Mouse (Mus musculus): ENCODE results near the gene Rsph1. TPM values are rescaled to one million over a fixed set of nuclear protein-coding genes. Genes with fewer than 3 reads are reported as not detected.

Gene Rsph1
- polyA plus RNA-seq, 1 experiment from 2014 or later, result 1.3 TPM

DNA sequence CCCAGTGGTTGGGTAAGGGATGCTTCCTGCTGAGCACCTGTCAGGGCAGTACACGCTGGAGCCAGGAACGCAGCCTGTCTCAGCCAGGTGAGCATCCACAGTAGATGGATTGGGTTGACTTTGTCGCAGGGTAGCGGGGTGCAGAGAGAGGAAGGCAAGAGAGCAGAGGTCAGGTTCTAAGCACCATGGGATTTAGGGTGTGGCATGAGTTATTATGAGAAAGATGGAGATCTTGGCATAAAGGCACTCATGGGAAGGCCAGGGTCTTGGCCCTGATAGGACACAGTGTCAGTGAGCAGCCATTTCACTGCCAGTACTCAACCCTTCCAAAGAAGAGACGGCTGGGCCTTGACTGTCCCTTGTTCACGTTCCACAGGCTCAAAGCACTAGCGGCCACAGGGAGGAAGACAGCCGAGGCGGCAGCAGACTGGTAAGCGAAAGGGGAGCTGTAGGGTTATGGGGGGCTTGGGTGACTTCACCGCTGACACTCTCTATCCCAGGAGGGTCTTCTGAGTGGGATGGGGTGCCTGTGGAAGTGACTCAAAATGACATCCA is 67.7 kb downstream of the Rsph1 start:
- no peak for TF ChIP-seq CTCF (IDR thresholded peaks at IDR 0.05; ENCODE audit: low read depth)

DNA sequence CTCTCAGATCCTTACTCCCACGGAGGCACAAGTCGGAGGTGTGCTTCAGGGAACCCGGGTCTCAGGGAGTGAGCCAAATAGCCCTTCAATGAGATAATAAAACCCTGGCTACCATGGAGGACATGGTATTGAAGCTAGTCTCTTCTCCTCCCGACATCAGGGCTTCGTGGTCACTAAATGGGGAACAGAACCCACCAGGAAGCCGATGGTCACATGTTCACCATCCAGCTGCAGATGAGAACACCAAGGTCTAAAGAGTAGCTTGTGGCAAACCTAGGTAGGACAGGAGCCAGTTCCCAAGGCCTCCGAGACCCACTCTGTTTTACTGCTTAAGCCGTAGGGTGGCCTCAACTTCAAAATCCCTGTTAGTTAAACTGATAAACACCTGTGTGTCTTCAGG is 68.5 kb downstream of the Rsph1 start:
- no peak overlapping the region for H3K4me2 ChIP-seq (ENCODE audit: low read length)
- H3K4me1 ChIP-seq (replicated peaks; ENCODE audit: insufficient read depth, low read length), result no peaks in the 10 kb centered on the region
- no peak for ATAC-seq (replicated peaks; ENCODE audit: low FRiP score, low read depth)
- WGBS, result 70% methylated on average over 8 of the region's 8 CpGs
- no peak for TF ChIP-seq CTCF (IDR thresholded peaks at IDR 0.05; ENCODE audit: low read depth)
- H3K9me3 ChIP-seq (replicated peaks; ENCODE audit: low read length), result no peaks in the 10 kb centered on the region
- DNase-seq (ENCODE audit: low spot score), result no peak
- no peaks in the 10 kb centered on the region for H3K27me3 ChIP-seq (ENCODE audit: insufficient read depth, low read length)
- no peak overlapping the region for H3K4me3 ChIP-seq (replicated peaks; ENCODE audit: low read depth, low read length)
- H3K27ac ChIP-seq, result no peak overlapping the region
- H3K9ac ChIP-seq (ENCODE audit: low read depth, low read length), result no peak overlapping the region
- no peaks in the 10 kb centered on the region for H3K36me3 ChIP-seq (ENCODE audit: insufficient read depth, low read length)

More for the DNA sequence above, 67.7 kb downstream of the Rsph1 start:
- H3K9ac ChIP-seq (ENCODE audit: low read depth, low read length), result no peak overlapping the region
- DNase-seq (ENCODE audit: low spot score) (no peak), ATAC-seq (replicated peaks; ENCODE audit: low FRiP score, low read depth) (no peak)
- no peak overlapping the region for H3K4me2 ChIP-seq (ENCODE audit: low read length)
- no peaks in the 10 kb centered on the region for H3K27me3 ChIP-seq (ENCODE audit: insufficient read depth, low read length)
- H3K36me3 ChIP-seq (ENCODE audit: insufficient read depth, low read length), result no peaks in the 10 kb centered on the region
- no peaks in the 10 kb centered on the region for H3K9me3 ChIP-seq (replicated peaks; ENCODE audit: low read length)
- H3K4me3 ChIP-seq (replicated peaks; ENCODE audit: low read depth, low read length), result no peak overlapping the region
- H3K27ac ChIP-seq, result no peak overlapping the region
- 92% methylated on average over 11 of the region's 11 CpGs for WGBS
- no peaks in the 10 kb centered on the region for H3K4me1 ChIP-seq (replicated peaks; ENCODE audit: insufficient read depth, low read length)

DNA sequence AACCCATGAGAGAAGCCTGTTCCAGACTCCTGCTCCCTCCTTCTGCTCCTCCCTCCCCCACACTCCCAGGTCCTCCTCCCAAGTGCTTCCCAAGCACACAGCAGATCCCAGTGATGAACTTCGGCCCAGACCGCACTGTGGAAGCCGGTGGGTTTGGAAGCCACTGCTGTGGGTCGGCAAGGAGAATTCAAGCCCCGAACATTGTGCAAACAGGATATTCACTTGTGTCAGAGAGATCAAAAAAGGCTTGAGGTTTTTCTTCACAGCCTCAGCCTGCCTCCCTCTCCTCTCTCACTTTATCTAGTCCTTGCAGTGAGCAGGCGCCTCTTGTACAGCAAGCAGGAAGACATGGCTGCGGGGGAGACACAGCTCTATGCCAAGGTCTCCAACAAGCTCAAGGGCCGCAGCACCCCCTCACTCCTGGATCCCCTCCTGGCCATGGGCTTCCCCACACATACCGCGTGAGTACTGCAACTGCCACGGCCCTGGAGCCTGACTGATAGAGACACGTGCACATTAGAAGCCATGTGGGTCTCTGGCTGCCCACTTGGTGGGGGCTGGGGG is 69.3 kb downstream of the Rsph1 start, which contains the start of gene Ubash3a:
TSS of gene Ubash3a (plus strand) at position 103 of the 564 bp plus-strand sequence.
- ATAC-seq (replicated peaks; ENCODE audit: low FRiP score, low read depth), result no peak
- H3K4me2 ChIP-seq (ENCODE audit: low read length), result no peak within 1 kb of the TSS
- WGBS, result 49% methylated on average over 12 of the region's 12 CpGs
- no peaks in the 10 kb centered on the region for H3K27me3 ChIP-seq (ENCODE audit: insufficient read depth, low read length)
- no peaks in the 10 kb centered on the region for H3K36me3 ChIP-seq (ENCODE audit: insufficient read depth, low read length)
- H3K27ac ChIP-seq, result no peak within 1 kb of the TSS
- H3K4me3 ChIP-seq (replicated peaks; ENCODE audit: low read depth, low read length), result no peak within 1 kb of the TSS
- H3K4me1 ChIP-seq (replicated peaks; ENCODE audit: insufficient read depth, low read length), result no peaks in the 10 kb centered on the region
- no peak for DNase-seq (ENCODE audit: low spot score)
- H3K9ac ChIP-seq (ENCODE audit: low read depth, low read length), result no peak within 1 kb of the TSS
- no peaks in the 10 kb centered on the region for H3K9me3 ChIP-seq (replicated peaks; ENCODE audit: low read length)
- no peak for TF ChIP-seq CTCF (IDR thresholded peaks at IDR 0.05; ENCODE audit: low read depth)

Other genes starting within 250 kb of the Rsph1 start
- 8.5 and 8.8 TPM in 2 replicates for gene Abcg1, start 219.7 kb downstream of the Rsph1 start, polyA plus RNA-seq (2015; fragmentation: Nextera tagmentation; extraction: Ambion mirVana)
- gene Tff3, start 147.7 kb downstream of the Rsph1 start, polyA plus RNA-seq (2015; fragmentation: Nextera tagmentation; extraction: Ambion mirVana), result 0.52 and 1.1 TPM in 2 replicates
- gene Tff2, start 133.1 kb downstream of the Rsph1 start, polyA plus RNA-seq (2015; fragmentation: Nextera tagmentation; extraction: Ambion mirVana), result 4.9 and 7.7 TPM in 2 replicates
- gene Tff1, start 112.1 kb downstream of the Rsph1 start, polyA plus RNA-seq (2015; fragmentation: Nextera tagmentation; extraction: Ambion mirVana), result 0.62 TPM in 1 of 2 replicates, not detected in the other
- 0.05 TPM in 1 of 2 replicates, not detected in the other for gene Tmprss3, start 78.4 kb downstream of the Rsph1 start, polyA plus RNA-seq (2015; fragmentation: Nextera tagmentation; extraction: Ambion mirVana)
- gene Ubash3a, start 69.5 kb downstream of the Rsph1 start, polyA plus RNA-seq (2015; fragmentation: Nextera tagmentation; extraction: Ambion mirVana), result 0.11 and 0.14 TPM in 2 replicates
- gene Slc37a1, start 9.4 kb upstream of the Rsph1 start, polyA plus RNA-seq (2015; fragmentation: Nextera tagmentation; extraction: Ambion mirVana), result 2.8 and 3.9 TPM in 2 replicates
- 31.9 and 36.8 TPM in 2 replicates for gene Pde9a, start 108.8 kb upstream of the Rsph1 start, polyA plus RNA-seq (2015; fragmentation: Nextera tagmentation; extraction: Ambion mirVana)
- gene Wdr4, start 242.6 kb upstream of the Rsph1 start, polyA plus RNA-seq (2015; fragmentation: Nextera tagmentation; extraction: Ambion mirVana), result 25.9 and 28.8 TPM in 2 replicates
- gene Ndufv3, start 242.7 kb upstream of the Rsph1 start, polyA plus RNA-seq (2015; fragmentation: Nextera tagmentation; extraction: Ambion mirVana), result 353 and 364 TPM in 2 replicates

Data from kidney, postnatal 0 days (tissue).